ENCODE assay signal across 16 mouse cellular contexts in genomic region chr2:39219034-39219433, GRCm38 (mm10).
"Had no signal": no experiment of that assay in that cellular context is flagged by ENCODE, and none has a peak within 500 bp of the region (broad histone marks: within the 10 kb centered on the region; RNA-seq: fewer than 3 reads in every experiment).

No protein-coding gene starts in this region.

- H3K27me3 ChIP-seq: neural tube, embryonic 13.5 days; neural tube, embryonic 15.5 days; stomach, embryonic 15.5 days had no signal

- DNase-seq: retina, postnatal 1 day; right cerebral cortex, adult 18-20 months; right cerebral cortex, postnatal 14 days; right cerebral cortex, postnatal 25 days; right cerebral cortex, postnatal 4 days; spleen, adult 18-20 months; thymus, adult 18-20 months; thymus, adult 2 months; thymus, postnatal 14 days; thymus, postnatal 25 days; thymus, postnatal 36 days; thymus, postnatal 4 days had no signal

- H3K9me3 ChIP-seq: neural tube, embryonic 13.5 days; neural tube, embryonic 15.5 days; stomach, embryonic 15.5 days had no signal

- H3K27ac ChIP-seq: neural tube, embryonic 13.5 days; neural tube, embryonic 15.5 days; stomach, embryonic 15.5 days; stomach, postnatal 0 days had no signal

- H3K9ac ChIP-seq: neural tube, embryonic 13.5 days; neural tube, embryonic 15.5 days; stomach, embryonic 15.5 days had no signal

- H3K36me3 ChIP-seq: neural tube, embryonic 13.5 days; neural tube, embryonic 15.5 days; stomach, embryonic 15.5 days had no signal

- H3K4me2 ChIP-seq: neural tube, embryonic 13.5 days; neural tube, embryonic 15.5 days; stomach, embryonic 15.5 days had no signal

- H3K4me3 ChIP-seq: neural tube, embryonic 13.5 days; neural tube, embryonic 15.5 days; stomach, embryonic 15.5 days had no signal
